Mouse (Mus musculus) forebrain, embryonic 15.5 days (tissue): Measurements from ENCODE around the gene Sh3glb1. TPM values are rescaled to one million over a fixed set of nuclear protein-coding genes. Genes with fewer than 3 reads are reported as not detected.
A peak's percentile ranks its signal among the peaks of the same experiment; 100 is the strongest.
"Not testable (repeated sequence)": the region's sequence is repeated elsewhere in the genome, so short reads cannot be mapped to it uniquely, and the experiment has no call there.

ENCODE experiments used
- ATAC-seq: fragments of 200-750 bp; cut with Nextera tagmentation; replicated peaks from 2 replicates; pipeline ENCODE4 v1.8.0; 2017; ENCODE audit warnings: mild to moderate bottlenecking, moderate TSS enrichment, moderate library complexity
- H3K27ac ChIP-seq: fragments of 300-500 bp; sonication (generic); replicated peaks from 2 replicates; pipeline ENCODE4 v1.5.1; 2015; ENCODE audit warnings: mild to moderate bottlenecking, inconsistent platforms
- H3K27me3 ChIP-seq: fragments of 300-500 bp; sonication (generic); 2 replicates; pipeline ENCODE4 v1.6.1; 2015; ENCODE audit warnings: inconsistent platforms
- H3K36me3 ChIP-seq: fragments of 300-500 bp; sonication (generic); 2 replicates; pipeline ENCODE4 v1.6.1; 2015; ENCODE audit warnings: mild to moderate bottlenecking, inconsistent platforms
- H3K4me1 ChIP-seq: fragments of 300-500 bp; sonication (generic); 2 replicates; pipeline ENCODE4 v1.6.1; 2015; ENCODE audit warnings: inconsistent platforms
- H3K4me2 ChIP-seq: fragments of 300-500 bp; sonication (generic); replicated peaks from 2 replicates; pipeline ENCODE4 v1.6.1; 2015; ENCODE audit warnings: mild to moderate bottlenecking, inconsistent platforms
- H3K4me3 ChIP-seq: fragments of 300-500 bp; sonication (generic); 2 replicates; pipeline ENCODE4 v1.5.1; 2015; ENCODE audit warnings: mild to moderate bottlenecking, inconsistent platforms
- H3K9ac ChIP-seq: fragments of 300-500 bp; sonication (generic); replicated peaks from 2 replicates; pipeline ENCODE4 v1.6.1; 2015; ENCODE audit warnings: mild to moderate bottlenecking, inconsistent platforms
- H3K9me3 ChIP-seq: fragments of 300-500 bp; sonication (generic); 2 replicates; pipeline ENCODE4 v1.6.1; 2016; ENCODE audit warnings: inconsistent platforms
- WGBS: fragments of 180-500 bp; shearing (Covaris S2); methylation state at CpG from one replicate; pipeline ENCODE4 v1.1.7; 2015; ENCODE audit warnings: mixed read lengths; 5-methylcytosine and 5-hydroxymethylcytosine counted together
- polyA plus RNA-seq: library from polyadenylated mRNA; unstranded; fragments of >200 nt; fragmentation: Nextera tagmentation; extraction: Ambion mirVana; gene quantifications from 2 replicates; pipeline ENCODE4 v1.2.1, GENCODE M21; 2015

Gene Sh3glb1
- polyA plus RNA-seq, 1 experiment from 2014 or later, result 96.7 TPM

DNA sequence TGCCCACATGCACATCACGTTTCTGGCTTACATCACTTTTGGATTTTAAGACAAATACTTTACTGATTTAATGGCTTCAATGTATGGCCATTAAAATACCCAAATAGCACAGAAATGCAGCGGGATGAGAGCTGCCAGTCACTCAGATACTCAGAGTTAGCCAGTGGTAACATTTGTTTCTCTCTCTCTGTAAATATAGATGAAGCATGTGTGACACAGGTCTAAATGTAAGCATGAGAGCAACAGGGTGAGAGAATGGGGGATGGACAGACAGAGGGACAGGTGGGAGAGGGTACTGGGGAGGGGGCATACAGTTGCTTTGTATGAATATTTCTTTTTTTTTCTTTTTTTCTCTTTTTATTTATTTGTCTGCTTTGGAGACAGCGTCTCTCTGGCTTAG is 2.4 kb upstream of the Sh3glb1 start:
- not testable (repeated sequence) for H3K36me3 ChIP-seq, H3K4me2 ChIP-seq, H3K27me3 ChIP-seq, H3K4me3 ChIP-seq, ATAC-seq, H3K27ac ChIP-seq, H3K9ac ChIP-seq, H3K9me3 ChIP-seq
- WGBS, result 86% methylated on average over 3 of the region's 3 CpGs
- H3K4me1 ChIP-seq, result peaks cover 22% of the 10 kb centered on the region

- Histone ChIP-seq H3K9me3 (no peaks in the 10 kb centered on the region), H3K36me3 (no peaks in the 10 kb centered on the region), H3K4me3 (no peak overlapping the region), H3K4me1 (peaks cover 28% of the 10 kb centered on the region), H3K4me2 (no peak overlapping the region), H3K27me3 (no peaks in the 10 kb centered on the region), H3K27ac (no peak overlapping the region), H3K9ac (no peak overlapping the region)
- WGBS, result 85% methylated on average over 9 of the region's 9 CpGs
- ATAC-seq, result no peak
Measured at GRCm38 (mm10) chr3:144721860-144722256, 1.7 kb upstream of the Sh3glb1 start.

- Histone ChIP-seq H3K9me3 (no peaks in the 10 kb centered on the region), H3K4me1 (peaks cover 33% of the 10 kb centered on the region), H3K9ac (no peak overlapping the region), H3K4me3 (peak overlapping the region; percentile 68; the same call in 1 of the 2 replicates), H3K27ac (peak overlapping the region; percentile 97), H3K27me3 (no peaks in the 10 kb centered on the region), H3K4me2 (peak overlapping the region; percentile 42), H3K36me3 (no peaks in the 10 kb centered on the region)
- WGBS, result 67% methylated on average over 10 of the region's 10 CpGs
- peak; percentile 1; the same call in 1 of the 2 replicates for ATAC-seq
Measured at GRCm38 (mm10) chr3:144721077-144721859, 1.1 kb upstream of the Sh3glb1 start.

- peak; percentile 47 for ATAC-seq
- no peaks in the 10 kb centered on the region for H3K36me3 ChIP-seq
- H3K4me2 ChIP-seq, result peak overlapping the region; percentile 78
- peak overlapping the region; percentile 68 for H3K4me3 ChIP-seq
- under 1% methylated on average over 56 of the region's 56 CpGs for WGBS
- peaks cover 46% of the 10 kb centered on the region for H3K4me1 ChIP-seq
- H3K27me3 ChIP-seq, result no peaks in the 10 kb centered on the region
- peak overlapping the region; percentile 97 for H3K27ac ChIP-seq
- H3K9me3 ChIP-seq, result no peaks in the 10 kb centered on the region
- peak overlapping the region; percentile 75 for H3K9ac ChIP-seq
Measured at GRCm38 (mm10) chr3:144719088-144719900, 841 bp downstream of the Sh3glb1 start.

DNA sequence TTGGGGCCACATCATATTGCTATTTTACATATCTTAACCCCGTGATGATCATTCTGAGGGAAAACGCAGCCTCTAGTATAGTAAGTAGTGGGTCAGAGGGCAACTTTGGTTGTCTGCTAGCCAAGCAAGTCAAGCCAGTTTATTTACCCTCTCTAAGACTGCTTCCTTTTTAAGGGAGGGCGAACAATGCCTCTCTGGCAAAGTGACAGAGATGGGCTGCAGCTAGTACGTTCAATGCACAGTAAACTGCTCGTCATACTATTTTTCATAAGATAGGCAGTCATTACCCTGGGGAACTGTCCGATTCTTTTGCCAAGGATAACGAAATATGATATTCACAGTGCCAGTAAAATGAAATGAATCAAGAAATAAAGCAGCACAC is 1.4 kb downstream of the Sh3glb1 start:
- H3K4me2 ChIP-seq, result peak overlapping the region; percentile 78
- no peaks in the 10 kb centered on the region for H3K9me3 ChIP-seq
- H3K36me3 ChIP-seq, result no peaks in the 10 kb centered on the region
- WGBS, result 13% methylated on average over 7 of the region's 7 CpGs
- H3K4me1 ChIP-seq, result peaks cover 52% of the 10 kb centered on the region
- H3K27me3 ChIP-seq, result no peaks in the 10 kb centered on the region
- H3K9ac ChIP-seq, result peak overlapping the region; percentile 75
- no peak overlapping the region; the same call in 1 of the 2 replicates for H3K27ac ChIP-seq
- ATAC-seq, result no peak
- H3K4me3 ChIP-seq, result peak overlapping the region; percentile 68

GRCm38 (mm10) chr3:144717835-144718234 is 2.3 kb downstream of the Sh3glb1 start:
- H3K27me3 ChIP-seq, result no peaks in the 10 kb centered on the region
- WGBS, result 81% methylated on average over 6 of the region's 6 CpGs
- ATAC-seq, result no peak
- no peaks in the 10 kb centered on the region for H3K9me3 ChIP-seq
- H3K9ac ChIP-seq, result no peak overlapping the region
- H3K27ac ChIP-seq, result no peak overlapping the region
- peak overlapping the region; percentile 27; the same call in 1 of the 2 replicates for H3K4me2 ChIP-seq
- H3K4me3 ChIP-seq, result no peak overlapping the region
- H3K36me3 ChIP-seq, result no peaks in the 10 kb centered on the region
- H3K4me1 ChIP-seq, result peaks cover 52% of the 10 kb centered on the region

- peaks cover 52% of the 10 kb centered on the region for H3K4me1 ChIP-seq
- no peak overlapping the region for H3K4me2 ChIP-seq
- no peak overlapping the region for H3K9ac ChIP-seq
- ATAC-seq, result no peak
- 74% methylated on average over 3 of the region's 3 CpGs for WGBS
- peaks cover 3% of the 10 kb centered on the region; the same call in 1 of the 2 replicates for H3K36me3 ChIP-seq
- no peak overlapping the region for H3K4me3 ChIP-seq
- no peaks in the 10 kb centered on the region for H3K27me3 ChIP-seq
- H3K9me3 ChIP-seq, result no peaks in the 10 kb centered on the region
- H3K27ac ChIP-seq, result no peak overlapping the region
Measured at GRCm38 (mm10) chr3:144717121-144717520, 3.0 kb downstream of the Sh3glb1 start.

DNA sequence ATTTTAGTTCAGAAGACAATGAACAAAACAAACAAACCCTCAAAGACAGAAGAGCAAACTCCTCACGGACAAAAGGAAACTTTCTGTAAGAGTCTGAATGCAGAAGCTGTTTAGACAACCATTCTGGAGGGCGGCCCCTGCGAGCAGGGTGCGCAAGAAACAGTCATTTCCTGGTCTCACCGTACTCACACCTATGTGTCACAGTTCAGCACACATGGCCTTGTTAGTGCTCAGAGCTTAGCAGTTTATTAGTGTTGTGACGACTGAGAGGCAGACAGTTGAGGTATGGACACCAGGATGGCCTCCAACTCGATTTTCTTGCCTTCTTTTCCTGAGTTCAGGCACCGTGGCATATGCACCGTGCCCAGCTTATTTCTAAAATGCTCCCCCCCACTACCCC is 4.2 kb downstream of the Sh3glb1 start:
- no peak overlapping the region for H3K9ac ChIP-seq
- H3K27ac ChIP-seq, result no peak overlapping the region
- H3K4me2 ChIP-seq, result no peak overlapping the region
- ATAC-seq, result no peak
- WGBS, result 81% methylated on average over 9 of the region's 9 CpGs
- H3K4me3 ChIP-seq, result no peak overlapping the region
- H3K27me3 ChIP-seq, result no peaks in the 10 kb centered on the region
- peaks cover 51% of the 10 kb centered on the region for H3K4me1 ChIP-seq
- no peaks in the 10 kb centered on the region for H3K9me3 ChIP-seq
- peaks cover 11% of the 10 kb centered on the region for H3K36me3 ChIP-seq

DNA sequence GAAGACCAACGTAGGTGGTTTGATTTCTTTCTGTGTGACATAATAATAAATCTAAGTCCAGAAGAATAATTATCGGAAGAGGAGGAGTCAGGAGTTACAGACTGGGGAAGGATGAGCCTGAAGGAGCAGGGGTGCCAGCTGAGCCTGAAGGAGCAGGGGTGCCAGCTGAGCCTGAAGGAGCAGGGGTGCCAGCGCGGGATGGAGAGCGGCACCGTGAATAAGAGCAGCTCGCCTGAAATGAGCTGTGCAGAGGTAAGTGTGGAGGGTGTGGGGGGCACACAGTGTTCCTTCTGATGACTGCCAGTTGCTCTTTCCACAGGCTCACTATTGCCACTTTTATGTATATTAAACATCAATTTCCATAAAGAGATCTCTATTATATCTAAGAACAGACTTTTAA is 5.1 kb downstream of the Sh3glb1 start:
- Histone ChIP-seq H3K9me3 (no peaks in the 10 kb centered on the region), H3K4me1 (peaks cover 46% of the 10 kb centered on the region), H3K4me2 (no peak overlapping the region), H3K36me3 (peaks cover 11% of the 10 kb centered on the region), H3K9ac (no peak overlapping the region), H3K27ac (no peak overlapping the region), H3K27me3 (no peaks in the 10 kb centered on the region), H3K4me3 (no peak overlapping the region)
- WGBS, result 74% methylated on average over 7 of the region's 7 CpGs
- ATAC-seq, result no peak

- H3K27me3 ChIP-seq, result no peaks in the 10 kb centered on the region
- 73% methylated on average over 8 of the region's 8 CpGs for WGBS
- H3K4me3 ChIP-seq, result no peak overlapping the region
- peaks cover 46% of the 10 kb centered on the region for H3K4me1 ChIP-seq
- no peaks in the 10 kb centered on the region for H3K9me3 ChIP-seq
- H3K27ac ChIP-seq, result no peak overlapping the region
- no peak overlapping the region for H3K4me2 ChIP-seq
- ATAC-seq, result no peak
- no peak overlapping the region for H3K9ac ChIP-seq
- peaks cover 11% of the 10 kb centered on the region for H3K36me3 ChIP-seq
Measured at GRCm38 (mm10) chr3:144714606-144715005, 5.5 kb downstream of the Sh3glb1 start.

DNA sequence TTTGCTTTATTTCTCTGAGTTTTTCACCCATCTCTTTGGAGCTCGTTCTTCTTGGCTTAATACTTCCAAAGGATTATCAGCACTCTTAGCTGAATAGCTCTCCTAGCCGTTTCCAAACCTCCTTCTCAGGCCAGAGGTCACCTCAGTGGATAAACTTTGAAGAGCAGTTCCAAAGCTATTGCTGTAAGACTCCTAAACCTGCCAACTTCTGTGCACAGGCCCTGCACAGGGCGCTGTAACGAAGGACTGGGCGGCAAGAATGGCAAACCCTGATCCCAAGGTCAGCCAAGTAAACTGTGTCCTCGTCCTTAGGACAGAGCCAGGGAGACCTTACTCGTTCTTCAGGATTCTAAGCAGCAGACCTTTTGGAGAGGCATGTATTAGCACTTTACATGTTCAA is 6.0 kb downstream of the Sh3glb1 start:
- H3K4me3 ChIP-seq, result no peak overlapping the region

GRCm38 (mm10) chr3:144711607-144712206 is 8.4 kb downstream of the Sh3glb1 start:
- no peak overlapping the region for H3K4me2 ChIP-seq
- peak; percentile 44; the same call in 1 of the 2 replicates for ATAC-seq
- peaks cover 22% of the 10 kb centered on the region for H3K36me3 ChIP-seq
- no peak overlapping the region for H3K9ac ChIP-seq
- 44% methylated on average over 6 of the region's 6 CpGs for WGBS
- no peaks in the 10 kb centered on the region for H3K9me3 ChIP-seq
- no peaks in the 10 kb centered on the region for H3K27me3 ChIP-seq
- H3K27ac ChIP-seq, result no peak overlapping the region
- H3K4me1 ChIP-seq, result peaks cover 24% of the 10 kb centered on the region
- H3K4me3 ChIP-seq, result no peak overlapping the region

More for the DNA sequence above, 6.0 kb downstream of the Sh3glb1 start:
- ATAC-seq, result no peak
- H3K27me3 ChIP-seq, result no peaks in the 10 kb centered on the region
- H3K36me3 ChIP-seq, result peaks cover 11% of the 10 kb centered on the region
- no peak overlapping the region for H3K9ac ChIP-seq
- 50% methylated on average over 7 of the region's 7 CpGs for WGBS
- H3K27ac ChIP-seq, result no peak overlapping the region
- no peaks in the 10 kb centered on the region for H3K9me3 ChIP-seq
- H3K4me2 ChIP-seq, result no peak overlapping the region
- peaks cover 45% of the 10 kb centered on the region for H3K4me1 ChIP-seq
